11 mouse cellular contexts compared by ENCODE assay signal in the genomic region with DNA sequence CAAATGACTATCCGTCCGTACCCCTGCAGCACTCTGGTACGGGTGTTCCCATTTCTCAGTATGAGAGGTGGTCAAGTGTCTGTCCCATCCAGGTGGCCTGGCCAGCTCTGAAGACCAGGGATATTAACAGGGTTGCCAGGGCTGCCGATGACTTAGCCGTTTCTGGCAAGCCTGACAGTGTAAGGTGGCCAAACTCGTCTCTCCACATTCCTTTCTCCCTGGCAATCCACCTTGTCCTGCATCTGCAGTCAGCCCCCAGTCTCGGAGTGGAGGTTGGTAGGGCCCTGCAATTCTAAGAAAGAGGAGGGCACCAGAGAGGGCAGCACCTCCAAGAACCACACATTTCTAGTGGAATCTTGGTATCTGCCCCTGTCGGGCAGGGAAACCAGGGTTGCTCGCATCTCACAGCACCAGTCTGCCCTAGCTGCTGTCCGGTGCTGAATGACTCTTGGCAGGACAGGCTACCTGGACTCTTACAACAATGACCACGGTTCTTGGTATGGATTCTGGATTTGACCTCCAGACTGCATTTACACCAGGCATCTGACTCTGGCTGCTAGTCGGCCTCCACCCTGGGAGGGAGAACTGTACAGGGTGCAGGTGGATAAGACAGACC.
A peak's percentile ranks its signal among the peaks of the same experiment; 100 is the strongest.
DNase-seq lines count a peak whose midpoint lies in the region; ATAC-seq and TF ChIP-seq lines count a peak whose summit lies in the region.
"Had no signal": no experiment of that assay in that cellular context is flagged by ENCODE, and none has a peak within 500 bp of the region (broad histone marks: within the 10 kb centered on the region; RNA-seq: fewer than 3 reads in every experiment).

No protein-coding gene starts in this region.

- no peak overlapping the region for H3K4me3 ChIP-seq in kidney, adult 2 months (ENCODE audit: insufficient read depth, low read depth, low read length)
- H3K4me3 ChIP-seq in limb, embryonic 11.5 days (ENCODE audit: low read depth, low read length): no peak overlapping the region
- H3K4me3 ChIP-seq: erythroblast, embryonic 14.5 days; limb, embryonic 12.5 days had no signal

- DNase-seq in urinary bladder, postnatal 25 days (ENCODE audit: low spot score): peak; percentile 19
- DNase-seq in urinary bladder, postnatal 10 days (ENCODE audit: low spot score): no peak
- DNase-seq in kidney, adult 2 months: peak; percentile 72
- peak; percentile 47 for DNase-seq in limb, embryonic 11.5 days (ENCODE audit: low spot score)
- peak; percentile 20 to 32 for DNase-seq in urinary bladder, postnatal 36 days (ENCODE audit: low spot score in 2 of 2)
- no peak for DNase-seq in right cerebral cortex, postnatal 4 days
- no peak for DNase-seq in left cerebral cortex, adult 18-20 months (ENCODE audit: low spot score in 2 of 2)
- no peak for DNase-seq in frontal cortex, postnatal 36 days (ENCODE audit: low spot score in 2 of 2)
- DNase-seq: cerebellum, adult 9-10 months had no signal

- H3K9me3 ChIP-seq in limb, embryonic 11.5 days (ENCODE audit: control insufficient read depth, low read length): no peaks in the 10 kb centered on the region
- H3K9me3 ChIP-seq: limb, embryonic 12.5 days had no signal

- no peak for TF ChIP-seq CTCF in kidney, adult 2 months (conservative IDR thresholded peaks at IDR 0.05; ENCODE audit: insufficient read depth, insufficient read length, low read depth, low read length)

- WGBS in kidney, adult 2 months: 39% methylated on average over 12 of the region's 12 CpGs
- 55% methylated on average over 12 of the region's 12 CpGs for WGBS in limb, embryonic 11.5 days

- H3K27me3 ChIP-seq in kidney, adult 2 months (replicated peaks; ENCODE audit: control insufficient read depth, insufficient read depth, low read length): no peaks in the 10 kb centered on the region
- no peaks in the 10 kb centered on the region for H3K27me3 ChIP-seq in limb, embryonic 11.5 days (ENCODE audit: control insufficient read depth, insufficient read depth, low read length)

- TF ChIP-seq POLR2A in kidney, adult 2 months (IDR thresholded peaks at IDR 0.05; ENCODE audit: low read depth, low read length): no peak

- no peak for ATAC-seq in limb, embryonic 11.5 days (ENCODE audit: insufficient number of reproducible peaks, low FRiP score, low TSS enrichment, low read depth)

- peaks cover 19% of the 10 kb centered on the region for H3K4me1 ChIP-seq in kidney, adult 2 months (ENCODE audit: control insufficient read depth, insufficient read depth, low read length)
- H3K4me1 ChIP-seq in limb, embryonic 11.5 days (ENCODE audit: control insufficient read depth, insufficient read depth, low read length): no peaks in the 10 kb centered on the region
- H3K4me1 ChIP-seq: limb, embryonic 12.5 days had no signal

- H3K4me2 ChIP-seq in limb, embryonic 11.5 days (ENCODE audit: low read depth, severe bottlenecking): no peak overlapping the region
- H3K4me2 ChIP-seq: limb, embryonic 12.5 days had no signal

- H3K27ac ChIP-seq in kidney, adult 2 months (ENCODE audit: insufficient read depth, low read depth, low read length): peak overlapping the region; percentile 91
- H3K27ac ChIP-seq in limb, embryonic 11.5 days (replicated peaks; ENCODE audit: low read depth, low read length): no peak overlapping the region
- H3K27ac ChIP-seq: limb, embryonic 12.5 days had no signal

- H3K36me3 ChIP-seq in kidney, adult 2 months (ENCODE audit: control insufficient read depth, insufficient read depth, low read length): no peaks in the 10 kb centered on the region
- no peaks in the 10 kb centered on the region for H3K36me3 ChIP-seq in limb, embryonic 11.5 days (ENCODE audit: control insufficient read depth, insufficient read depth, low read length)
- H3K36me3 ChIP-seq: limb, embryonic 12.5 days had no signal

- H3K9ac ChIP-seq in limb, embryonic 11.5 days (ENCODE audit: low read length): no peak overlapping the region
- H3K9ac ChIP-seq: limb, embryonic 12.5 days had no signal

Comparison
In these comparisons a context has a peak if more than half of its experiments do, and no peak if none do; other contexts are left out.
1. DNase-seq: peak in urinary bladder, postnatal 25 days (single experiment), kidney, adult 2 months (single experiment), limb, embryonic 11.5 days (single experiment) and urinary bladder, postnatal 36 days (2 of 2); none in urinary bladder, postnatal 10 days (single experiment), right cerebral cortex, postnatal 4 days (single experiment), left cerebral cortex, adult 18-20 months (0 of 2) and frontal cortex, postnatal 36 days (0 of 2).